Mouse (Mus musculus) cerebellum, adult 11-12 months (tissue): ENCODE measurements around the gene Tef.

Experiments
- DNase-seq: peaks from one replicate; pipeline ENCODE4 v3.0.0; 2022

Gene Tef

DNA sequence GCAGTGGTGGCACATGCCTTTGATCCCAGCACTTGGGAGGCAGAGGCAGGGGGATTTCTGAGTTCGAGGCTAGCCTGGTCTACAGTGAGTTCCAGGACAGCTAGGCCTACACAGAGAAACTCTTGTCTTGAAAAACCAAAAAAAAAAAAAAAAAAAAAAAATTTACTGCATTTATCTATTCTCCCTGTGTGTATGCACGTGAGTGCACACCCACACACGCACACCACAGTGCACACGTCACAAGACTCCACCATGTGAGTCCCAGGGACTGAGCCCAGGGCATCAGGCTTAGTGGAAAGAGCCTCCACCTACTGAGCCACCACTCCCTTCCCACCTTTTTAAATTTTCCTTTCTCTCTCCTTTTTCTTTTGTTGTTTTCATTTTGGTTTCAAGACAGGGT, 28.3 kb downstream of the Tef start:
- DNase-seq: no peak

DNA sequence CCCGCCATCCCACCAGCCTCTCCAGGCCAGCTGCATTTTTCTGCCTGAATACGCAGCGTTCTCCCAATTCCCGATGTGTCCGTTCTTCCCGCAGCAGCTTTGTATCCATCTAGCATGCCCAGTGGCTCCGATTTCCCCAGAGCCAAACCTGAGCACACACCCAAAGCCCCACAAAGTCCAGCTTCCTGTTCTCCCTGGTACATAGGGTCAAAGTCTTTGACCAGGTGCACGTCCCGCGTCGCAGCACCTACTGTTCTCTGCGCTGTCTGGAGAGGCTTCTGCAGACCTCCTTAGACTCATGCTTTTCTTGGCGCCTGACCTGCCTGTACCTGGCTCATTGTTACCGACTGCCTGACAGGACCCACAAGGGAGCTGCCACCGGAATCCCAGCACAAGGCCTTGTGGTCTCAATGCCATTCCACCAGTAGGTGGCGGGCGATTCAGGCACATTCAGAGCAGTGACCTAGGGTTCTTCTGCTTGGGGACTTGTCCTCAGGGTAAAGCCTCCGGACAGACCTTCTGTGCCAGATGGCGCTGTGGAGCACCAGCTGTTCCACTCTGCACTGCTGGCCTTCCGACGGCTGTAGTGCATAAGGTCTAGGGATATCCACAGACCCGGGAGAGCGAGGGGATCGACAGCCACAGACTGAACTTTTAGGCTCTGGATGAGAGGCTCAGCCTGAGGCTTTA, 29.1 kb downstream of the Tef start:
- DNase-seq: peak; percentile 94

DNA sequence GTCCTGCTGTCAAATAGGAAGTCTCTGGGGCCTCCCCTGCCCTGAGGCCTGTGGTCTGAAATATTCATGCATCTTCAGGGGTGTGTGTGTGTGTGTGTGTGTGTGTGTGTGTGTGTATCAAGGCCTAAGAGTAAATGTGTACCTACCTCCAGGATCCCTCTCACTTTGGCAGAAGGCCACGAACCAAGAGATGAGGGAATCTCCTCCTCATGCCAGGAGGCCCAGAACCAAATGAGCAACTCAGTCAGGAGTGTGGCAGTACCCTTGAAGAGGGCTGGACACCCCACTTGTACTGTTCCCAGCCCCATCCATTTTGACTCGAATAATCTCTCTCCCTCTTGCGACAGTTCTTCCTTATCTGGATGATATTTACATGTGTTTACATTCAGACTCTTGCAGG, 30.0 kb downstream of the Tef start:
- peak; percentile 66 for DNase-seq

DNA sequence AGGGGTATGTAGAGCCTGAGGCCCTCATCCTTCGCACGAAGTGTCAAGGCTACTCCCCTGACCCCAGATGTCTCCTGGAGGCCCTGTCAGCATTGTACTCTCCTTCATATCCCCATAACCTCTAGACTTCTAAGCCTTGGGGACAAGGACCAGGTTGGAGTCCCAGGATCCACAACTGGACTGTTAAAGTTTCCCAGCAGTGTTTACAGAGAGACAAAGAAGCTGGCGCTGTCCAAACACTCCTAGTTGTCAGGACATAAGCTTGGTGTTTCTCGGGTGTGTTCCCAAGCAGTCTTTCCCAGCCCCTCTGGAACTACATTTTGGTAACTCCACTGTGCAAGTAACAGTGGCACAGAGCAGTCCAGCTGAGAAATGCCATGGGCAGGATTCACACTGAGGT, 31.3 kb downstream of the Tef start:
- DNase-seq: no peak

DNA sequence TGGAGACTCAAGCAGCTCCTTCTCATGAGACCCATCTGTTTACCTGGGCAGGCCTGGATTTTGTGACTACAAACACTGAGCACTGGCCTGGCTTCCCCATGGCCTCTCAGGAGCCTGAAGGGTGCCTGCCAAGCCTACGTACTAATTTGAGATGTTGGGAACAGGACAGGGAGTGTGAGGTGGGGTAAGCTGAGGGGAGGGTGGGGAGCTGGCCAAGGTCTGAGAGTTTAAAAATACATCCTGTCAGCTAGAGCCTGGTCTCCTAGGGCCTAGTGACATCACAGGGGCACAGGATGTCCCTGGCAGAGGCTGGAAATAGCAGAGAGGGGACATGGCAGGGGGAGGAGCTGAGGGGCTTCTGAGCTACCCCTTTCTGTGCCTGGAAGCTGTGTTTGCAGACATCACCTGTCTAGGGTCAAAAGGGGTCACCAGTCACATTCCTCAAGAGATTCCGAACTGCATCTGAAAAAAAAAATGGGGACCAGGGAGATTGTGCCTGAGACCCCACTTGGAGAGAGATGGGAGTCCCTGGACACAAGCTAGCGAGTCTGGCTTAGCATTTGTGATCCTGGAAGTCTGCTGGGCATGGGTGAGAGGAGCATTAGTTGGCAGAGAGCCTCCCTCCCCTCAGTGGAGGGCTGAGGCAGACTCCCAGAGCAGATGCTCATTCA, 32.1 kb downstream of the Tef start:
- peak; percentile 72 for DNase-seq

DNA sequence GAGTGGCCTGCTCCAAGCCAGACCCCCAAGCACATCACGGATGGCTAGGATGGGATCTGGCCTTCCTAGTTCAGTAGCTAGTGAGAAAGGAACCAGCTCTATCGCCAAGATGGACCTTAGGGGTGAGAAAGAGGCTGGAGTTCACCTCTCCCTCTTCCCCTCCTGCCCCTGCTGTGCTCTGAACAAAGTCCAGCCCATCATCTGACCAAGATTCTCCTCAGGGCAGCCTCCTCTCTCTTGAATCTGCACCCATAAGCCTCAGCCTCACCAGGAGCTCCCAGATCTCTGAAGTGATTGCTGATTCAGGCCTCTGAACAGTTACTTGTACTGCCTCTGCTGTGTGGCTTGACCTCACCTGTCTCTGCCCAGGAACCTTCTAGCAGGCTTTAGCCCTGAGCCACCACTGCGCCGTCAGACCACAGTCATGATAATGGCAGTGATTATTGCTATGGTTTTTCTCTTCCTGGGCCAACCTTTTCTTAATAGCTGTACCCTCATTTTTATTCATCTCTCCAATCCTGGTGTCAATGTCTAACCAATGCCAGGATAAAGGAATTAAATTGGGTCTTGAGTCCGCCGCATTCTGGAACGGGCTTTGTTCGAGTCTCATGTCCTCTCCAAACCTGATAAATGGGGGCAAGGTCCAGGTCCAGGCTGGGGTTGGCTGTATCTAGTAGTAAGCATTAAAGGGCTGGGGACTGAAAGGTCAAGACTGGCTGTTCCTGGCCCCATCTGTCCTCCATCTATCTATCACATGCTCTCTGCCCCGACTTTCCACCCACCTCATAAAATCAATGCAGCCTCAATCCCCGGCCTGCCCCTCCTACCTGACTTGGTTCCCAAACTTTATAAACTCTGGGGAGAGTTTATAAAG, 33.0 kb downstream of the Tef start:
- peak; percentile 52 for DNase-seq

DNA sequence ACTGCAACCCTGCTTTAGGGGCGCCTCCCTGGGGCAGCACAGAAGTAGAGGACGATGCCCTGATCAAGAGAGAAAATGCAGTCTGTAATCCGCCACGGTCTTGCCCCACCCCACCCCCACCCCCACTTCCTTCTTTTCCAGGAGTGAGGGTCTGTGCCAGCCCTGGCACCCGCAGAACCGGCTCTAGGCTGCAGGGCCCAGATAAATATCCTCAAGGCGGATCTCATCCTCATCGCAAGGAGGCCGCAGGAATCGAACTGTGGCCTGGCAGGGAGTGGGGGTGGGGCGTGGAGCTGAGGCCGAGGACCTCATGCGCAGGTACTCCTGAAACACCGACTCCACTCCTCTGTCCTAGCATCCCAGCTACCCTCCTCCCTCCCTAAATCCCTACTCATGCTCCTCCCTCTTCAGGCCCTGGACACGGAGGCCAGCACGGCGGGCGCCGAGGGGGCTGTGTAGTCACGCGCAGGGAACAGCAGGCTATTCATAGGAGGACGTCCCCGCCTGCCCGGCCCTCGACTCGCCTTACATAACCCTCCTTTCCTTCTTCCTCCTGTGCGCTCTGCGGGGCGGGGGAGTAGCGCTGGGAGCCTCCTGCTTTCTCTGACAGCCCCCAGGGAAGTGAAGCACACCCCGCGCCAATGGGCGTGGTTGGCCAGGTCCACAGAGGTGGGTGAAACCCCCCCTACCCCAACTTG, 34.1 kb downstream of the Tef start:
- peak; percentile 96 for DNase-seq

DNA sequence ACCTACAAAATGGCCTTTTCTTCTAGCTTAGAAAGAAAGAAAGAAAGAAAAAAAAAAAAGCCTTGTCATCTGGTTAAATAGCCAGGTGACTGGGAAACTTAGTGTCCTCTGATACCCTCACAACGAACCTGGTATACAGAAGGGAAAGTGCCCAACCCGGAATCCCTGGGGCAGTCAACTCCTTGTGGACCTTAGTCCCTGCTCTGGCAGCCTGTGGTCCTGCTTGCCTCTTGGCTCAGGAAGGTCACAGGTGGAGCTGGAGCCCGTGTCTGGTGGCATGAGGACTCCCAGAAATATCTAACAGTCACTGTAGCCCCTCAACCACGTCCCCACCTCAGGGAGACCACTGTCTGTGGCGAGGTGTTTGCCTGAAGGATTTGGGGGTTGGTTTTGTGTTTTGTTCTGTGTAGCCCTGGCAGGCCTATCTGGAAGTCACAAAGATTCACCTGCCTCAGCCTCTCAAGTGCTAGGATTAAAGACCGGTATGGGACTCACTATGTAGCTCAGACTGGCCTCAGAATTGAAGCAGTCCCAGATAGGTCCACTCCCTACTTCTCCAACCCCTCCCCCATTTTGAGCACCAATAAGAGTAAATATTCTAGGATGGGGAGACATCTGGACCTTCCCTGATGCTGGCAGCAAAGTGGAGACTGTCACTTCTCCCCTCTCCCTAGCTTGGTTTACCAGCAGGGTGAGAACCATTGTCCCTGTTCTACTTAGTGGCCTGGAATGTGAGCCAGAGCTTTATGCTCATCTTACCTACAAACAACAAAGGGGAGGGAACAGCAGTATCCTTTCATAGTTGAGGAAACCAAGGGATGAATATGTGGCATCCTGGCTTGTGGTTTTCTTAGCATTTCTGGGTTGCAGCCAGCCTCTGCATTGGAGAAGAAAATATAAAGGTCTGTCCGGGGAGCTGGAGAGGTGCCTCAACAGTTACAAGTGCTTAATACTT, 35.0 kb downstream of the Tef start:
- DNase-seq: no peak

DNA sequence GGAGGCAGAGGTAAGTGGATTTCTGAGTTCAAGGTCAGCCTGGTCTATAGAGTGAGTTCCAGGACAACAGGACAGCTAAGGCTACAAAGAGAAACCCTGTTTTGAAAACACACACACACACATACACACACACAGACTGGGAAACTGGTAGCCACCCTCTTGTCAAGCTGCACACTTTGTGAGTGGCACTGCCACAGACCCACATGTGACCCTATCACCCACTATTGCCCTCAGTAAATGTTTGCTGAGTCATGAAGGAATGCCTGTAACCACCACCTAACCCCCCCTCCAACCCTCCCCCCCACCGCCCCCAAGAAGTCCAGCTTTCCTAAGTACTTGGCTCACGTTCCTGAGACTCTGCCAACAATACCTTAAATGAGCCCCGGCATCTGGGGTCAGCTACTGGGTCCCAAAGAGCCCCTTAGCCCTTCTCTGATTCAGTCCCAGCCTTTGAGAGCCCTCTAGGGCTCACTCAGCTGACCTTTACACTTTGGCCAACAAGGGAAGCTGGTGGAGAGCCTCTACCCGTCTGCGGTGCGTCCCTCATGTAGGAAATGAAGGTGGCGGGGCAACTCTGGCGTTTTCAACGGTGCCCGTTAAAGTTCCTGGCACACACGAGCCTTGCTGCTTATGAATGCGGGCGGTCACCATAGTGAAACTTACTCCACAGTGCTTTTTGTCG, 36.5 kb downstream of the Tef start:
- no peak for DNase-seq

DNA sequence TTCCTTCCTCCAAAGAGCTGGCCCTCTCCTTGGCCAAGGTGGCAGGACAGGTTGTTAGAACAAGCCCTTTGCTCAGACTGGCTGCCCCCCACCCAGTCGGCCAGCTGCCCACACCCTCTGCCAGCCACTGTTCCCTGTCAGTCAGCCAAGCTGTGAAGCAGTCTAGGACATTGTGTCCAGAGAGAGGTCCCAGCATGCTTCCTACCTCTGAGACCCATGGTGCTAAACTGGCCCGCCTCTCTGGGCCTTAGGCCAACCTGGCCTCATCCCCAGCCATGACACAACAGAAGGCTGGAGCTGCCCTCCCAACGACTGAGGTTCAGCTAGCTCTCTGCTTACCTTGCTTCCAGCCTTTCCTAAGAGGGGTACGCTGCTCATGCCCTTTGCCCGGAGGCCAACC, 37.4 kb downstream of the Tef start:
- DNase-seq: peak; percentile 99

DNA sequence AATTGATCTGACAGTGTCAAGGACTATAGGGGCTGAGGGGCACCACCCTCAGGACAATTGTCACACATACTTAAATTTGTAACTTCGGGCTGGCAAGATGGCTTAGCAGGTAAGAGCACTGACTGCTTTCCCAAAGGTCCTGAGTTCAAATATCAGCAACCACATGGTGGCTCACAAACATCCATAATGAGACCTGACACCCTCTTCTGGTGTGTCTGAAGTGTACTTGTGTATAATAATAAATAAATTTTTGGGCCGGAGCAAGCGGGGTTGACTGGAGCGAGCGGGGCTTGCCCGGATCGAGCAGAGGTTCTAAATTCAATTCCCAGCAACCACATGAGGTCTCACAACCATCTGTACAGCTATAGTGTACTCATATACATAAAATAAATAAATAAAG, 38.1 kb downstream of the Tef start:
- peak; percentile 56 for DNase-seq

DNA sequence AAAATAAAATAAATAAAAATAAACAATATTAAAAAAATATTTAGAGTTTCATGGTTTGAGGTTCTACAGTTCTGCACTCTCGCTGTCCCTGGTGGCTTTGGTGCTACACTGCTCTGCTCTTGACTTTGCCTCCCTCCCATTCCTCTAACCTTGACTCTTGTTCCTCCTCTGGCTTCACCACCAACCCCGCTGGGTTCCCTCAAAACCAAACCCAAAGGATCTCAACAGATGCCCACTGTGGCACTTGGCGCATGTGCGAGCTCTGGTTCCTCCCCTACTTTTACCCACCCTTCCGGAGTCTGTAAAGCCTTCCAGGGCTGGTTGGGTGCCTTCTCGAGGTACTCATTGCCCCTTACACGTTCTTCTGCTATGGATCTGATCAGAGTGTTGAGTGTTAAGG, 40.1 kb downstream of the Tef start:
- peak; percentile 51 for DNase-seq

DNA sequence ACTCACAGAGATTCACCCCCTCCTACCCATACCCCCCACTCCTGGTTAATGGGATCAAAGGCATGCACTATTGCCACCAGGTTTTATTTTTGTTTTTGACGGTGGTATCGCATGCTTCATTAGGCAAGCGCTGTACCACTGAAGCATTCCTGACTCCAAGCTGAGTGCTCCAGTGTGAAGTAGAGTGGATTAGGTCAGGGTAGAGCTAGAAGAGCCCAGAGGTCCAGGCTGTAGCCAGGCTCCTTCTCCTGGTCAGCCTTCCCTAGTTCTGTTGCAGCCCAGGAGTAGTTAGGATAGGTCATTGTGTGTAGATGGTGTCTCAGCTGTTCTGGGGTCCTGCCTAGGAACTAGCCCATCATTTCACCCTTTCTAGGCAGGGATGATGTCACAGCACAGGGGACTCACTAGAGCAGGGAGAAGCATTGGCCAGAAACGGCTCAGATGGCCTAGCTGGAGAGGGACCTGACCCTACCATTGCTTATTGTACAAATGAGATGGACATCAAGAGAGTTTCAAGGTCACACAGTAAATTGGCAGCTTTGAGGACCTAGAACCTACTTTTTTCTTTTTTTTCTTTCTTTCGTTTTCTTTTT, 42.9 kb downstream of the Tef start:
- peak; percentile 23 for DNase-seq

DNA sequence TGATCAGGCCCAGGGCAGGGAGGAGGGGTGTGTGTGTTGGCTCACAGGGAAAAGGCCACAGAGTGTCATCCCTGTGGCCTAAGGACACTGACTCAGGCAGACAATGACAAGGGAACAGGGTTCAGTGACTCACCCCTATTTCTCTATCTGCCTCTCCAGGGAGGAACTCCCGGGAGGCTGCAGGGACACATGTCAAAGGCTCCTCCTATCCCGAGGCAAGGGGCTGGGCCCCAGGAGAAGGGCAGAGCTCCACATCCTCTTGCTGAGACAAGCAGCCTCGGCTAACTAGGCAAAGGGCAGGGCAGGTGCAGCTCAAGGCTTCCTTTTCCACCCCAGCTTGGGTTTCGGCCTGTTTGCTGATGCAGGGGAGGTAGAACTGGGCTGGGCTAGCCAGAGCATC, 43.5 kb downstream of the Tef start:
- peak; percentile 42 for DNase-seq

DNA sequence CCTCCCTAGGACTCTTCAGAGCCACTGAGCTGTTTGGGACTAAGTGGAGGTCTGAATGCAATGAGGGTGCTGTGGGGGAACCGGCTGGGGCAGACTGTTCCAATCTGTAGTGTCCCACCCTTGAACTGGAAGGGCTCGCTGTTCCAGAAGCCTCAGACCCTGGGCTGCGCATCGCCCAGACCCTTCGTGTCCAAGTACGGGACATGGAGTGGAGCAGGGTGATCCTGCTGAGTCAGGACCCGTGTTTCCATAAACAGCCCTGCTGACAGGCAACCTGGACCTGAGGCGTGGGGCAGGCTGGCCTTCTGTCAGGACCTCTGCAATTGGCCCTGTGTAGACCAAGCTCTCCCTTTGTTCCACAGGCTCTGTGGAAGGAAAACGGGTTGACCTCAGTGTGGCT, 44.5 kb downstream of the Tef start:
- DNase-seq: peak; percentile 42

DNA sequence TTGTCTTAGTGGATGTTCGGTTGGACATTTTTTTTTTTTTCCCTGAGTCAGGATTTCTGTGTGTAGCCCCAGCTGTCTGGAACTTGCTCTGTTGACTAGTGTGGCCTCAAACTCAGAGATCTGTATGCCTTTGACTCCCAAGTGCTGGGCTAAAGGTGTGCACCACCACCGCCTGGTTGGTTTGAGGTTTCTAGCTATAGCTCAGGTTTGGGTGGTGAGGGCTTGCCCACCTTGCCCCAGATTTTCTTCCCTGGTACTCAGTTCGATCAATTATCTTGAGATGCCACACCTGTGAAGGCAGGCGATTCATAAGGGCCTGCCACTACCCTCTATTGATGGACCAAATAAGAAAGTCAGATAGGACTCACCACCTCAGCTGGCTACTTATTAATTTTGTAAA, 44.9 kb downstream of the Tef start:
- DNase-seq: peak; percentile 23

DNA sequence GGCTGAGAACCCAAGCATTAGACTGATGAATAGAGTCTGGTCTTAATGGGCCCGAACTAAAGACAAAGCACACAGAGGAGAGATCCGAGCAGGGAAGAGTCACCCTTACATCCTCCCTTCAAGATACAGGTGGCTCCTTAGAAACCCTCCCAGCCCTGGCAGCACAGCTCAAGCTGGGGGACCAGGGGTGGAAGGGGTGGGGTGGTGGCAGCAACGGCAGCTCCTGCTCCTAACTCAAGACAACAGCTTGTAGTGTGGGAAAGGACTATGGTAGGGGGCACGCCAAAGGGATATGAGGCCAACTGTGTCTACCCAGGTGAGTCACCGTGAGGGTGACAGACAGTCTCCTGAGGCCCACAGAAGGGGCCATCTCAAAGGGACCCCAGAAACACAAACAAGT, 45.6 kb downstream of the Tef start:
- DNase-seq: peak; percentile 47

DNA sequence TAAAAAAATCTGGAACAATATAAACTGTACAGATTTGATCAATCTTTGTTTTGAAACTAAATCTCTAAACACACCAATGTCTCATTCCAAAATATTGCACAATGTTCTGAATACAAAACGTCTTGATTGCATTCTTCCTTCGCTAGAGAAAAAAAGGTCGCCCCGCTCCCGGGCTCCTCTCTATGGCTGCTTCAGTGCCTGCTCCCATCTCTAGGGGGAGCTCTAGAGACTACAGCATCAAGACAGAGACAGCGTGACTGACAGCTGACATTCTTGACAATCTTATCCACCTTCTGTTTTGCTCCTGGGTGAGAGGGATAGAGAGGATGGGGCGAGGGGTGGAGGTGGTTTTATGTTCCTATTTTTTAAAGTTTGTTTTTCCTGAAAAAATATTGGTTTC, 46.1 kb downstream of the Tef start:
- DNase-seq: peak; percentile 59

DNA sequence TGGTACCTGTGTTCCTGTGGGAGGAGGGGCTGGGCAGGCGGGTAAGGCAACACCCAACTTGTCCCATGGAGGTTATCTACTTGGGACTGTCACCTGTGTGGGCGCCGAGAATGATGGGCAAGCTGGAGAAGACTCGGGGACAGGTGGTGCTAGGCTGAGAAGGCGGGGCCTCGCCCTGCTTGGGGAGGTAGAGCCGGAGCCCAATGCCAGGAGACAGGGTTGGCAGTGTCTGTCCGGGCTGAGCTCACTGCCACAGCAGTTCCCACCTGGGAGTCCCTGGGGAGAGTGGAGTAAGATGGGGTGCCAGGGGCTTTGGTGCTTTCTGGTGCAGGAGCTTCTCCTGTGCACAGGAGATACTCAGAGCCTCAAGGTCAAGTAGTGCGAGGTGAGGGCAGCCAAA, 46.9 kb downstream of the Tef start:
- peak; percentile 88 for DNase-seq

DNA sequence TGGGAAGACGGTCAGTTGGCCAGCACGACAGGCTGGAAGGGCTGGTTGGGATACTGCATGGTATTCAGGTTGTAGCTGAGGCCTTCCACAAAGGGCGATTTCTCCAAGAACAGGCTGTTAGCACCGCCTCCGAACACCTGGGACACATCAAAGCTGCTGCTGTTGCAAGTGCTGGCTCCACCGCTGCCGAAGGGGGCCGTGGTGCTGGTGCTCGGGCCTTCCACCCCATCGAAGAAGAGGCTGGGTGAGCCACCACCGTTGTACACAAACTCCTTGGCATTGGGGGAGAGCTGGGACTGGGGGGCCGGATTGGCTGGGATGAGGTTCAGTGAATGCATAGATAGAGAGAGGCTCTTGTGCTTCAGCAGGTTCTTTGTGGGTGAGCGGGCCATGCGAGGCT, 48.5 kb downstream of the Tef start:
- peak; percentile 43 for DNase-seq

DNA sequence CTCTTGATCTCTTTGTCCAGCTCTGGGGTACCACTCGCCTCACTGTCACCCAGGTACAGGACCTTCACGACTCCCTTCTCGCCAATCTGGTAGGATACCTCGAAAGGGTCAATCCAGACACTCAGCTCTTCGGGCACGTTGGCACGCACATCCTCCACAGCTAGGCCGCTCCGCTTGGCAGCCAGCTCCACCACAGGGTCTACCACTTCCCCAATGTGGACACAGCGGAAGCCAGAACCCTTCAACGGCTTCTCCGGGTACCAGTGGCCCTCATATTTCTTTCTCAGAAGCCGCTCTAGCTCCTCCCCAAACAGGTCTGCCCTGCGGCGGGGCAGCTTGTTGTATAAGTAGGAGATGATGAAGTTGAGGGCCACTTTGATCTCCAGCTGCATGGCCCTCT, 49.2 kb downstream of the Tef start:
- DNase-seq: peak; percentile 47
